Mouse (Mus musculus): ENCODE measurements around the gene Tgfbr3. TPM values are rescaled to one million over a fixed set of nuclear protein-coding genes. Genes with fewer than 3 reads are reported as not detected.

Gene Tgfbr3
- polyA plus RNA-seq, 1 experiment, result 7.5 TPM

- WGBS, result 72% methylated on average over 6 of the region's 6 CpGs
- Histone ChIP-seq H3K27me3 (ENCODE audit: control insufficient read depth, insufficient read depth, low read length) (no peaks in the 10 kb centered on the region), H3K27ac (ENCODE audit: insufficient read depth, low read depth, low read length) (no peak overlapping the region), H3K4me1 (ENCODE audit: control insufficient read depth, insufficient read depth, insufficient read length, low read length) (no peaks in the 10 kb centered on the region), H3K4me3 (ENCODE audit: low read depth, low read length) (no peak overlapping the region), H3K36me3 (ENCODE audit: control insufficient read depth, insufficient read depth, low read length) (no peaks in the 10 kb centered on the region)
- TF ChIP-seq POLR2A (IDR thresholded peaks at IDR 0.05; ENCODE audit: low read depth, low read length), result no peak
- TF ChIP-seq CTCF (IDR thresholded peaks at IDR 0.05; ENCODE audit: extremely low read depth, insufficient read length, insufficient replicate concordance, low read depth, low read length), result no peak
Observed at GRCm38 (mm10) chr5:107183537-107183936, 105.9 kb downstream of the Tgfbr3 start.

- H3K4me1 ChIP-seq (ENCODE audit: control insufficient read depth, insufficient read depth, insufficient read length, low read length), result no peaks in the 10 kb centered on the region
- 89% methylated on average over 7 of the region's 7 CpGs for WGBS
- H3K27ac ChIP-seq (ENCODE audit: insufficient read depth, low read depth, low read length), result no peak overlapping the region
- TF ChIP-seq POLR2A (IDR thresholded peaks at IDR 0.05; ENCODE audit: low read depth, low read length) (no peak), CTCF (IDR thresholded peaks at IDR 0.05; ENCODE audit: extremely low read depth, insufficient read length, insufficient replicate concordance, low read depth, low read length) (no peak)
- H3K4me3 ChIP-seq (ENCODE audit: low read depth, low read length), result no peak overlapping the region
- H3K27me3 ChIP-seq (ENCODE audit: control insufficient read depth, insufficient read depth, low read length), result no peaks in the 10 kb centered on the region
- no peaks in the 10 kb centered on the region for H3K36me3 ChIP-seq (ENCODE audit: control insufficient read depth, insufficient read depth, low read length)
Observed at GRCm38 (mm10) chr5:107182721-107183120, 106.7 kb downstream of the Tgfbr3 start.

- no peak for TF ChIP-seq POLR2A (IDR thresholded peaks at IDR 0.05; ENCODE audit: low read depth, low read length)
- TF ChIP-seq CTCF (IDR thresholded peaks at IDR 0.05; ENCODE audit: extremely low read depth, insufficient read length, insufficient replicate concordance, low read depth, low read length), result no peak
- Histone ChIP-seq H3K27me3 (ENCODE audit: control insufficient read depth, insufficient read depth, low read length) (no peaks in the 10 kb centered on the region), H3K27ac (ENCODE audit: insufficient read depth, low read depth, low read length) (no peak overlapping the region), H3K4me1 (ENCODE audit: control insufficient read depth, insufficient read depth, insufficient read length, low read length) (no peaks in the 10 kb centered on the region), H3K4me3 (ENCODE audit: low read depth, low read length) (no peak overlapping the region), H3K36me3 (ENCODE audit: control insufficient read depth, insufficient read depth, low read length) (no peaks in the 10 kb centered on the region)
- WGBS, result 70% methylated on average over 4 of the region's 4 CpGs
Observed at GRCm38 (mm10) chr5:107181820-107182219, 107.6 kb downstream of the Tgfbr3 start.

GRCm38 (mm10) chr5:107179194-107179593, 110.2 kb downstream of the Tgfbr3 start:
- no peak overlapping the region for H3K4me3 ChIP-seq (ENCODE audit: low read depth, low read length)
- no peak overlapping the region for H3K27ac ChIP-seq (ENCODE audit: insufficient read depth, low read depth, low read length)
- H3K4me1 ChIP-seq (ENCODE audit: control insufficient read depth, insufficient read depth, insufficient read length, low read length), result no peaks in the 10 kb centered on the region
- no peaks in the 10 kb centered on the region for H3K27me3 ChIP-seq (ENCODE audit: control insufficient read depth, insufficient read depth, low read length)
- no peak for TF ChIP-seq CTCF (IDR thresholded peaks at IDR 0.05; ENCODE audit: extremely low read depth, insufficient read length, insufficient replicate concordance, low read depth, low read length)
- TF ChIP-seq POLR2A (IDR thresholded peaks at IDR 0.05; ENCODE audit: low read depth, low read length), result no peak
- H3K36me3 ChIP-seq (ENCODE audit: control insufficient read depth, insufficient read depth, low read length), result no peaks in the 10 kb centered on the region
- WGBS, result 78% methylated on average over 5 of the region's 5 CpGs

- TF ChIP-seq POLR2A (IDR thresholded peaks at IDR 0.05; ENCODE audit: low read depth, low read length), result no peak
- no peak for TF ChIP-seq CTCF (IDR thresholded peaks at IDR 0.05; ENCODE audit: extremely low read depth, insufficient read length, insufficient replicate concordance, low read depth, low read length)
- no peaks in the 10 kb centered on the region for H3K4me1 ChIP-seq (ENCODE audit: control insufficient read depth, insufficient read depth, insufficient read length, low read length)
- H3K4me3 ChIP-seq (ENCODE audit: low read depth, low read length), result no peak overlapping the region
- H3K27ac ChIP-seq (ENCODE audit: insufficient read depth, low read depth, low read length), result peak overlapping the region; percentile 51
- H3K27me3 ChIP-seq (ENCODE audit: control insufficient read depth, insufficient read depth, low read length), result no peaks in the 10 kb centered on the region
- no peaks in the 10 kb centered on the region for H3K36me3 ChIP-seq (ENCODE audit: control insufficient read depth, insufficient read depth, low read length)
- WGBS, result 52% methylated on average over 6 of the region's 6 CpGs
Observed at GRCm38 (mm10) chr5:107177791-107178190, 111.6 kb downstream of the Tgfbr3 start.

DNA sequence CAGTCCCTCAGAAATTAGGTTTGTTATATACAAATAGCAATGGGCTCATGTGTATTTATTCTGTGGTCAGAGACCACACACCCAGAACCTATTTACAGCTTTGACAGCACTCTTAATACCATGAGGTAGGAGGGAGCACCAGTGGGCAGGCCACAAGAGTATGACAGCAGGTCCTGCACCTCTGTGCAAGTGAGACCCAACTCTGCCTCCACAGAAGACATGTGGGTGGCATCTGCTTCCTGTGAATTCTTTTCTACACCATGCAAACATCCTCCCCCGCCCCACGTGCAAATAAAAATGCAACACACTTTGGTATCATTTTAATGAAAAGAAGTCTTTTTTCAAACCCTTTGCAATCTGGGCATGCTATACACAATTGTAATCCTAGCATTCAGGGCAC, 112.2 kb downstream of the Tgfbr3 start:
- Histone ChIP-seq H3K4me1 (ENCODE audit: control insufficient read depth, insufficient read depth, insufficient read length, low read length) (no peaks in the 10 kb centered on the region), H3K27ac (ENCODE audit: insufficient read depth, low read depth, low read length) (peak overlapping the region; percentile 51; the same call in 1 of the 2 replicates), H3K27me3 (ENCODE audit: control insufficient read depth, insufficient read depth, low read length) (no peaks in the 10 kb centered on the region), H3K36me3 (ENCODE audit: control insufficient read depth, insufficient read depth, low read length) (no peaks in the 10 kb centered on the region), H3K4me3 (ENCODE audit: low read depth, low read length) (no peak overlapping the region)
- TF ChIP-seq POLR2A (IDR thresholded peaks at IDR 0.05; ENCODE audit: low read depth, low read length), result no peak
- no peak for TF ChIP-seq CTCF (IDR thresholded peaks at IDR 0.05; ENCODE audit: extremely low read depth, insufficient read length, insufficient replicate concordance, low read depth, low read length)
- 75% methylated on average over 2 of the region's 2 CpGs for WGBS

DNA sequence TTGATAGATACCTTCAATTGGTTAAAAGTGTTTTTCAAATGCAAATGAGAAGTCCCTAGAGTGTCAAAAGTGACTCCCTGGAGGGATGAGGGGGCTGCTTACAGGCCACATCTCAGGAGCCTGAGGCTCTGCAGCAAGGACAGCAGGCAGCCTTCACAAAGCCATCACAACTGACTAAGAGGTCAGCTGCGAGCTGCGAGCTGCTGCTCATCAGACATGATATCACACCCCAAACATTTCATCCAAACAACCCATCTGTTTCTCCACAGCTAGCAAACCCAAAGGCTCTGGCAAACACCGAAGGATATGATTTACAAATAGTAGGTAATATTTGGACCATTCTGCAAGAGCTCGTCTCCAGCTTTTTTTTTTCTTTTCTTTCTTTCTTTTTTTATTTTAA, 112.6 kb downstream of the Tgfbr3 start:
- Histone ChIP-seq H3K36me3 (ENCODE audit: control insufficient read depth, insufficient read depth, low read length) (no peaks in the 10 kb centered on the region), H3K27me3 (ENCODE audit: control insufficient read depth, insufficient read depth, low read length) (no peaks in the 10 kb centered on the region), H3K4me3 (ENCODE audit: low read depth, low read length) (no peak overlapping the region), H3K4me1 (ENCODE audit: control insufficient read depth, insufficient read depth, insufficient read length, low read length) (no peaks in the 10 kb centered on the region), H3K27ac (ENCODE audit: insufficient read depth, low read depth, low read length) (no peak overlapping the region)
- no peak for TF ChIP-seq POLR2A (IDR thresholded peaks at IDR 0.05; ENCODE audit: low read depth, low read length)
- no peak for TF ChIP-seq CTCF (IDR thresholded peaks at IDR 0.05; ENCODE audit: extremely low read depth, insufficient read length, insufficient replicate concordance, low read depth, low read length)
- WGBS, result 62% methylated on average over 4 of the region's 4 CpGs

DNA sequence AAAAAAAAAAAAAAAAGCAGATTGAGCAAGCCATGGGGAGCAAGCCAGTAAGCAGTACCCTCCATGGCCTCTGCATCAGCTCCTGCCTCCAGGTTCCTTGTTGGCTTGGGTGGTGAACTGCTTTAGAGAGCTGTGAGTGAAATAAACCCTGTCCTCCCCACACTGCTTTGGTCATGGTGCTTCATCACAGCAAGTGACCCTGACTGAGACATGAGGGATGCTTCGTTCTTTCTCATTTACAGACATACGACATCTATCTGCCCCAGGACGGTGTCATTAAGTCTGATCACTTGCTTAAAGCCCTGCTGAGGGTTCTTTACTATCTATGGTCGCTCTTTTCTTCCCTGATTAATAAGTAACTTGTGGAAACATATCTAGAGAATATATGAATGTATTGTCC, 113.2 kb downstream of the Tgfbr3 start:
- Histone ChIP-seq H3K4me1 (ENCODE audit: control insufficient read depth, insufficient read depth, insufficient read length, low read length) (no peaks in the 10 kb centered on the region), H3K27me3 (ENCODE audit: control insufficient read depth, insufficient read depth, low read length) (no peaks in the 10 kb centered on the region), H3K27ac (ENCODE audit: insufficient read depth, low read depth, low read length) (no peak overlapping the region), H3K4me3 (ENCODE audit: low read depth, low read length) (no peak overlapping the region), H3K36me3 (ENCODE audit: control insufficient read depth, insufficient read depth, low read length) (no peaks in the 10 kb centered on the region)
- whole genome bisulfite sequencing, result 66% methylated on average over 4 of the region's 4 CpGs
- TF ChIP-seq CTCF (IDR thresholded peaks at IDR 0.05; ENCODE audit: extremely low read depth, insufficient read length, insufficient replicate concordance, low read depth, low read length) (no peak), POLR2A (IDR thresholded peaks at IDR 0.05; ENCODE audit: low read depth, low read length) (no peak)

Measured in small intestine, adult 2 months (tissue).